In genomic region chr4:120815163-120815562, GRCm38 (mm10) we compare ENCODE assay signal across 8 mouse cellular contexts. TPM values are rescaled to one million over a fixed set of nuclear protein-coding genes. Genes with fewer than 3 reads are reported as not detected.
A peak's percentile ranks its signal among the peaks of the same experiment; 100 is the strongest.
DNase-seq lines count a peak whose midpoint lies in the region; ATAC-seq and TF ChIP-seq lines count a peak whose summit lies in the region.

No protein-coding gene starts in this region.

- peak overlapping the region; percentile 75 for H3K4me3 ChIP-seq in heart, embryonic 16.5 days (ENCODE audit: low read length)
- H3K4me3 ChIP-seq in bone marrow, adult 2 months (replicated peaks; ENCODE audit: control insufficient read depth, low read depth, low read length): peak overlapping the region; percentile 65
- peak overlapping the region; percentile 57 for H3K4me3 ChIP-seq in hindbrain, embryonic 13.5 days
- peak overlapping the region; percentile 46 for H3K4me3 ChIP-seq in midbrain, embryonic 11.5 days (ENCODE audit: low read depth, low read length)

- WGBS in heart, embryonic 16.5 days: 4% methylated on average over 4 of the region's 4 CpGs
- WGBS in bone marrow, adult 2 months: 2% methylated on average over 4 of the region's 4 CpGs
- 12% methylated on average over 4 of the region's 4 CpGs for WGBS in hindbrain, embryonic 13.5 days
- 20% methylated on average over 4 of the region's 4 CpGs for WGBS in midbrain, embryonic 11.5 days

- no peaks in the 10 kb centered on the region for H3K36me3 ChIP-seq in heart, embryonic 16.5 days (ENCODE audit: control insufficient read depth, insufficient read depth)
- no peaks in the 10 kb centered on the region for H3K36me3 ChIP-seq in hindbrain, embryonic 13.5 days
- H3K36me3 ChIP-seq in midbrain, embryonic 11.5 days (ENCODE audit: control insufficient read depth, insufficient read depth, low read length): no peaks in the 10 kb centered on the region

- intact Hi-C loops in heart, postnatal 25 days (cut with DNase I): no loop called here

- H3K27ac ChIP-seq in heart, embryonic 16.5 days (ENCODE audit: low read length): peak overlapping the region; percentile 97
- no peak overlapping the region for H3K27ac ChIP-seq in bone marrow, adult 2 months (ENCODE audit: control insufficient read depth, insufficient read depth, low read depth, low read length, poor library complexity)
- H3K27ac ChIP-seq in hindbrain, embryonic 13.5 days: peak overlapping the region; percentile 69
- H3K27ac ChIP-seq in midbrain, embryonic 11.5 days (ENCODE audit: low read depth, low read length): peak overlapping the region; percentile 48; the same call in 1 of the 2 replicates

- TF ChIP-seq POLR2A in bone marrow, adult 2 months (IDR thresholded peaks at IDR 0.05; ENCODE audit: borderline replicate concordance, control insufficient read depth, low read depth, low read length): no peak

- H3K9me3 ChIP-seq in heart, embryonic 16.5 days (replicated peaks; ENCODE audit: control insufficient read depth, low read length): no peaks in the 10 kb centered on the region
- H3K9me3 ChIP-seq in hindbrain, embryonic 13.5 days: no peaks in the 10 kb centered on the region
- H3K9me3 ChIP-seq in midbrain, embryonic 11.5 days (ENCODE audit: control insufficient read depth, low read length): no peaks in the 10 kb centered on the region

- peak overlapping the region; percentile 66 for H3K4me2 ChIP-seq in heart, embryonic 16.5 days (ENCODE audit: low read depth, low read length)
- peak overlapping the region; percentile 77 for H3K4me2 ChIP-seq in hindbrain, embryonic 13.5 days
- peak overlapping the region; percentile 60 for H3K4me2 ChIP-seq in midbrain, embryonic 11.5 days

- no peaks in the 10 kb centered on the region for H3K27me3 ChIP-seq in heart, embryonic 16.5 days (ENCODE audit: control insufficient read depth, insufficient read depth, low read length)
- H3K27me3 ChIP-seq in hindbrain, embryonic 13.5 days: no peaks in the 10 kb centered on the region
- no peaks in the 10 kb centered on the region for H3K27me3 ChIP-seq in midbrain, embryonic 11.5 days (ENCODE audit: control insufficient read depth, insufficient read depth, low read length)

- H3K4me1 ChIP-seq in heart, embryonic 16.5 days (ENCODE audit: control insufficient read depth, insufficient read depth, low read length): peaks cover 40% of the 10 kb centered on the region
- no peaks in the 10 kb centered on the region; the same call in 1 of the 2 replicates for H3K4me1 ChIP-seq in bone marrow, adult 2 months (ENCODE audit: control insufficient read depth, insufficient read depth, low read length)
- peaks cover 43% of the 10 kb centered on the region for H3K4me1 ChIP-seq in hindbrain, embryonic 13.5 days (replicated peaks)
- peaks cover 15% of the 10 kb centered on the region for H3K4me1 ChIP-seq in midbrain, embryonic 11.5 days (ENCODE audit: control insufficient read depth, insufficient read depth, low read length)

- no peak for DNase-seq in heart, postnatal 25 days (ENCODE audit: low spot score)
- peak; percentile 86 for DNase-seq in midbrain, embryonic 11.5 days (ENCODE audit: low spot score, missing footprints)
- no peak for DNase-seq in right cerebral cortex, postnatal 36 days (ENCODE audit: low spot score in 2 of 2)
- DNase-seq in embryo, embryonic 9.5 days (ENCODE audit: extremely low spot score): no peak

- no peak for ATAC-seq in heart, embryonic 16.5 days (replicated peaks; ENCODE audit: extremely low read depth, insufficient read depth, low FRiP score)
- ATAC-seq in hindbrain, embryonic 13.5 days (ENCODE audit: low FRiP score): peak; percentile 47; the same call in 1 of the 2 replicates
- ATAC-seq in midbrain, embryonic 11.5 days (ENCODE audit: low FRiP score): peak; percentile 45
- ATAC-seq in frontal cortex, adult (ENCODE audit: low TSS enrichment): no peak

- peak overlapping the region; percentile 87 for H3K9ac ChIP-seq in heart, embryonic 16.5 days (ENCODE audit: low read length)
- H3K9ac ChIP-seq in hindbrain, embryonic 13.5 days: peak overlapping the region; percentile 74
- H3K9ac ChIP-seq in midbrain, embryonic 11.5 days (ENCODE audit: low read length): peak overlapping the region; percentile 69

- TF ChIP-seq CTCF in bone marrow, adult 2 months (IDR thresholded peaks at IDR 0.05; ENCODE audit: control insufficient read depth, insufficient read depth, low read length): no peak

RNA-seq across cellular contexts. Expression of gene Nfyc, which starts 16.2 kb away (rescaled TPM):
- 102 and 106 TPM in 2 replicates for polyA plus RNA-seq in heart, embryonic 16.5 days (2015; fragmentation: Nextera tagmentation; extraction: Ambion mirVana)
- 10 to 100 TPM; 58.6 to 62.3 TPM for total RNA-seq in heart, postnatal 25 days (2021)
- 35.8 and 43.7 TPM in 2 replicates for polyA plus RNA-seq in bone marrow, adult 2 months (2011; ENCODE audit: insufficient read depth, insufficient read length, low replicate concordance, missing spikeins)
- 85.8 and 86.3 TPM in 2 replicates for polyA plus RNA-seq in hindbrain, embryonic 13.5 days (2015; fragmentation: Nextera tagmentation; extraction: Ambion mirVana)
- polyA plus RNA-seq in midbrain, embryonic 11.5 days (2014; fragmentation: Nextera tagmentation; extraction: Ambion mirVana): 117 and 118 TPM in 2 replicates

RNA-seq across cellular contexts. Expression of gene Rims3, which starts 39.5 kb away (rescaled TPM):
- 0.12 and 0.18 TPM in 2 replicates for polyA plus RNA-seq in heart, embryonic 16.5 days (2015; fragmentation: Nextera tagmentation; extraction: Ambion mirVana)
- total RNA-seq in heart, postnatal 25 days (2021): under 1 TPM in 1 of 2 experiments, not detected in 1; 0.05 TPM
- polyA plus RNA-seq in bone marrow, adult 2 months (2011; ENCODE audit: insufficient read depth, insufficient read length, low replicate concordance, missing spikeins): 1.4 and 2.9 TPM in 2 replicates
- polyA plus RNA-seq in hindbrain, embryonic 13.5 days (2015; fragmentation: Nextera tagmentation; extraction: Ambion mirVana): 11.9 and 12.4 TPM in 2 replicates
- 3.4 and 3.5 TPM in 2 replicates for polyA plus RNA-seq in midbrain, embryonic 11.5 days (2014; fragmentation: Nextera tagmentation; extraction: Ambion mirVana)

Comparison
In these comparisons a context has a peak if more than half of its experiments do, and no peak if none do; other contexts are left out.
1. ATAC-seq: peak in hindbrain, embryonic 13.5 days (single experiment) and midbrain, embryonic 11.5 days (single experiment); none in heart, embryonic 16.5 days (single experiment) and frontal cortex, adult (single experiment).
2. Peak in every context shown above with its lines, with median percentiles within 50 percentile points of each other: H3K4me2 ChIP-seq, H3K4me3 ChIP-seq and H3K9ac ChIP-seq.